Mouse (Mus musculus) intestine, postnatal 0 days (tissue): ENCODE measurements at regions not wholly inside any gene's neighbourhood (a gene's known extent, or its start where the extent isn't known, plus 50 kb on each side); places are given as distances from the start of the nearest gene placed in this dataset.

Experiments
- ATAC-seq: fragments of 200-750 bp; cut with Nextera tagmentation; 2 replicates; pipeline ENCODE4 v1.8.0; 2017; ENCODE audit warnings: mild to moderate bottlenecking, moderate TSS enrichment, moderate library complexity
- H3K27ac ChIP-seq: fragments of 300-500 bp; sonication (generic); 2 replicates; pipeline ENCODE4 v1.5.1; 2014; ENCODE audit warnings: mild to moderate bottlenecking, low read depth, low read length, moderate library complexity
- H3K27me3 ChIP-seq: fragments of 300-500 bp; sonication (generic); replicated peaks from 2 replicates; pipeline ENCODE4 v1.6.1; 2014; ENCODE audit warnings: low read length, mixed read lengths; ENCODE audit not compliant: control insufficient read depth, insufficient read depth
- H3K36me3 ChIP-seq: fragments of 300-500 bp; sonication (generic); 2 replicates; pipeline ENCODE4 v1.6.1; 2014; ENCODE audit warnings: mild to moderate bottlenecking, moderate library complexity; ENCODE audit not compliant: control insufficient read depth, insufficient read depth
- H3K4me1 ChIP-seq: fragments of 300-500 bp; sonication (generic); replicated peaks from 2 replicates; pipeline ENCODE4 v1.6.1; 2014; ENCODE audit warnings: antibody characterized with exemption, low read length, mixed read lengths; ENCODE audit not compliant: control insufficient read depth, insufficient read depth
- H3K4me2 ChIP-seq: fragments of 300-500 bp; sonication (generic); replicated peaks from 2 replicates; pipeline ENCODE4 v1.6.1; 2014; ENCODE audit warnings: low read depth, mild to moderate bottlenecking, moderate library complexity
- H3K4me3 ChIP-seq: fragments of 300-500 bp; sonication (generic); 2 replicates; pipeline ENCODE4 v1.5.1; 2014; ENCODE audit warnings: low read depth, low read length
- H3K9ac ChIP-seq: fragments of 300-500 bp; sonication (generic); 2 replicates; pipeline ENCODE4 v1.6.1; 2014; ENCODE audit warnings: mild to moderate bottlenecking, low read depth, low read length
- H3K9me3 ChIP-seq: fragments of 300-500 bp; sonication (generic); 2 replicates; pipeline ENCODE4 v1.6.1; 2016; ENCODE audit warnings: mixed run types; ENCODE audit not compliant: control insufficient read depth
- CTCF ChIP-seq: sonication (generic); IDR thresholded peaks from 2 replicates; pipeline ENCODE4 v1.5.1; 2016; ENCODE audit warnings: low read depth, mild to moderate bottlenecking, control low read depth, antibody characterized with exemption, moderate library complexity
- WGBS: fragments of 180-500 bp; shearing (Covaris S2); extraction: QIAGEN DNeasy Blood & Tissue Kit; methylation state at CpG from one replicate; pipeline ENCODE4 v1.1.7; 2014; 5-methylcytosine and 5-hydroxymethylcytosine counted together

DNA sequence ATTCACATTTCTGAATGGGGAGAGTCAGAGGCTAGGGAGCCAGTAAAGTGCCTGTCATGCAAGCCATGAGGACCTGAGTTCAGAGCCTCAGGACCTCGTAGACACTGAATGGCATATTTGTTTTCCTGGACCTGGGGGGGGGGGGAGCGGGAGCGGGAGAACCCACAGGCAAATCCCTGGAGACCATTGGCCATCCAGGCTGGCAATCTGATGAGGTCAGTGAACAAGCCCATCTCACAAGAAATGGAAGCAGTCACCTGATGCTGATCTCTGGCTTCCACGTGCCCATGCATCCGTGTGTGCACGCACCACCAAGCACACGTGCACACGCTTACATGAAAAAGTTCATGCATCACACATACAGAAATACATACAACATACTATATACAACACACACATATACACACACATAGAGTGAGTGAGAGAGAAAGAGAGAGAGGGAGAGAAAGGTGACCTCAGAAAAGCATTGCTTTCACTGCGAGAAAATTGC, 196.2 kb downstream of the Dusp6 start:
- Histone ChIP-seq H3K36me3 (no peaks in the 10 kb centered on the region), H3K4me2 (no peak overlapping the region), H3K9me3 (no peaks in the 10 kb centered on the region), H3K4me3 (no peak overlapping the region), H3K27me3 (no peaks in the 10 kb centered on the region), H3K9ac (no peak overlapping the region), H3K4me1 (peaks cover 7% of the 10 kb centered on the region; the same call in 1 of the 2 replicates), H3K27ac (no peak overlapping the region)
- no peak for ATAC-seq
- TF ChIP-seq CTCF: no peak
- WGBS: 83% methylated on average over 9 of the region's 9 CpGs

DNA sequence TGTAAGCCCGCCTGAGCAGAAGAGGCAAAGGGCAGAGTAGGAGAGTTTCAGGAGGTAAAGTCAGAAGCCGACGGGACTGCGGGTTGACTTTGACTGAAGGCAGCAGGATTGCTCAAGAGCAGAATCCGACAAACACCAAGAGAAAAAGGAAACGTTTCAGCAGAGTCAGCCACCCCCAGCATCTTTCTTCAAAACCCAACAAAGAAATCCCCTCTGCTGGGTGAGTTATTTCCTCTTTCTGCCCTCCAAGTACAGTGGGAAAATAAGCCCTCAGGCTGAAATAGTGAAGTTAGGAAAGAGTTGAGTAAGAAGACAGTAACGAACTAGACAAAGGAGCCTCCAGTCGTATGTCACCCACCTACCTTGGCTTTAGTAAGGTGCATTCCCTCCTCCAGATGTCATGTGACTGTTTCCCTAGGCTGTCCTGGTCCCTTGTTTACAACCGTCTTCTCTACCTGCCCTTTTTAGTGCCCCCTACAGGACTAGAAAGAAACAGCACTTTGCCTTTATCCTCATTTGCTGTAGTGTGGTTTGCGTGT, 196.9 kb downstream of the Dusp6 start:
- Histone ChIP-seq H3K27me3 (no peaks in the 10 kb centered on the region), H3K9ac (no peak overlapping the region), H3K9me3 (no peaks in the 10 kb centered on the region), H3K27ac (no peak overlapping the region), H3K4me3 (no peak overlapping the region), H3K4me2 (peak overlapping the region; percentile 35), H3K4me1 (peaks cover 7% of the 10 kb centered on the region; the same call in 1 of the 2 replicates), H3K36me3 (no peaks in the 10 kb centered on the region)
- WGBS: 37% methylated on average over 10 of the region's 10 CpGs
- peak; percentile 64 for ATAC-seq
- peak; percentile 82 for TF ChIP-seq CTCF

DNA sequence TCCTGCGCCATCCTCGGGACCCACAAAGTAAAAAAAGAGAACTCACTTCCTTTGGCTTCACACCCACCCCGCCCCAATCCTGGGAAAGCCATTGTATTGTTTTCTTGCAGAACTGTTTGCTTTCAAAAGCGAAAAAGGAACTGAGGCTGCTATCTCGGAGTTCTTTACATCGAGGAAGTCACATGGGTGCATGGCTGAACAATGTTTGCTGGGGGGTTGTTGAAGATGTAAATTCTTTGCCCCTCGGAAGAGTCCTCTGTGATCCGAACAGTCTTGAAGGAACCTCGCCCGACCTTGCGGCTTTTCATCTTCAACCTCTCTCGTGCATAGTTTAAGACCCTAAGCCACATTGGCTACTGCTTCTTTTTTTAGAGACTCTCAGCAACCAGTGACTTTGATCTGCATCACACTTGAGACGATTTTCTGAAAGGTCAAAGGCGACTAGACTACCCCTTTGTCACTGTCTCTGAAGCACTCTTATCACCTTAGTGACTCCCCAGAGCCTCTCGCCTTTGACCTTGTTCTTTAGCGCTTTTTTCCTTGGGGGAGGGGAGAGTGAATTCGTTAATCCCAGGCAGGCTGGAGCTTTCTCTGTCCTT, 197.9 kb downstream of the Dusp6 start:
- Histone ChIP-seq H3K4me1 (peaks cover 7% of the 10 kb centered on the region; the same call in 1 of the 2 replicates), H3K4me3 (peak overlapping the region; percentile 42), H3K27ac (no peak overlapping the region), H3K36me3 (no peaks in the 10 kb centered on the region), H3K9me3 (no peaks in the 10 kb centered on the region), H3K9ac (peak overlapping the region; percentile 34; the same call in 1 of the 2 replicates), H3K27me3 (no peaks in the 10 kb centered on the region), H3K4me2 (peak overlapping the region; percentile 77)
- WGBS: 10% methylated on average over 17 of the region's 17 CpGs
- TF ChIP-seq CTCF: no peak
- ATAC-seq: 0 out of 2 replicates have a peak, but pooled peaks have one; percentile 25

DNA sequence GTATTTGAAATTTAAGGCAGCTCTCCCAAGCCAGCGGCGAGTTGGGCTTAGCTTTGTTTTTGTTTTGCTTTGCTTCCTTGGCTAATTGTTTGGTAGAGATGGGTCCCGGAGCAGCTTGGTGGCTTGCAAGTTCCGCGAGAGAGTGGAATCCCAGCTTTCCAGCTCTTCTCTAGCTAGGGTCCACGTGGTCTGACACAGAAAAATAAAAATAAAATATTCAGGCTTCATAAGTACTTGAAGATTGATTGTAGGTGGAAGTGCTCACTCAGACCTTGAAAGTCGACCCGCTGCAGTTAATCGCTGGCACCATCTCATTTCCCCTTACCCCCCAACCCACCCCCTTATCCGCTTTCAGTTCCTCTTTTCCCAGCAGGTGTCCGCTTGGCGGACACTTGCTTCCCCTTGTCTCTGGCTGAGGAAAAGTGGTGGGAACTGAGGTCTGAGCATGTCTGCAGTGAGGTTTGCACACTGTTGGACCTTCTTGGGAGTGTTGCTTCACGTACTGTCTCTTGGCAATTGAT, 198.5 kb downstream of the Dusp6 start:
- H3K27me3 ChIP-seq: no peaks in the 10 kb centered on the region
- H3K9ac ChIP-seq: peak overlapping the region; percentile 34; the same call in 1 of the 2 replicates
- no peak for TF ChIP-seq CTCF
- H3K4me3 ChIP-seq: peak overlapping the region; percentile 42
- no peak overlapping the region for H3K27ac ChIP-seq
- H3K4me1 ChIP-seq: peaks cover 7% of the 10 kb centered on the region; the same call in 1 of the 2 replicates
- 7% methylated on average over 13 of the region's 13 CpGs for whole genome bisulfite sequencing
- H3K9me3 ChIP-seq: no peaks in the 10 kb centered on the region
- H3K4me2 ChIP-seq: peak overlapping the region; percentile 77
- ATAC-seq: no peak
- no peaks in the 10 kb centered on the region for H3K36me3 ChIP-seq

DNA sequence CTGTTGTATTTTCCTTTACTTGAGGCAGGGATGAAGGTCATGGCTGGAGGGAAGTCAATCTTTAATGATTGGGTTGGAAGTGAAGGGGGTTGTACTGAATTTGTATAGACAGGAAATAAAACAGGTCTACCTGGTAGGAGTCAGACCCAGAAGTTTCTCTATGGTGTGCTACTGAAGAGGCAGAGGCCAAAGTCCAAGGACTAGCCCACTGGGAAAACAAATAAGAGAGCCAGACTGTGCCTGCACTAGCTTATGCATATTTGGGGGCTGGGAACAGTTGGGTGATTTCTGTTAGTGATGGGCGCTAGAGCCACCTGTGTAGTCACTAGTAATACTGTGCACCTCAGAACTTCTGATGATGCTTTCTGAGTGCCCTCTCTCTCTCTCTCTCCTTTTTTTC, 203.7 kb downstream of the Dusp6 start:
- H3K4me2 ChIP-seq: no peak overlapping the region
- H3K36me3 ChIP-seq: no peaks in the 10 kb centered on the region
- ATAC-seq: no peak
- WGBS: 86% methylated on average over 1 of the region's 1 CpGs
- H3K27ac ChIP-seq: no peak overlapping the region
- H3K9ac ChIP-seq: no peak overlapping the region
- no peaks in the 10 kb centered on the region for H3K4me1 ChIP-seq
- no peaks in the 10 kb centered on the region for H3K9me3 ChIP-seq
- no peaks in the 10 kb centered on the region for H3K27me3 ChIP-seq
- TF ChIP-seq CTCF: no peak
- H3K4me3 ChIP-seq: no peak overlapping the region

DNA sequence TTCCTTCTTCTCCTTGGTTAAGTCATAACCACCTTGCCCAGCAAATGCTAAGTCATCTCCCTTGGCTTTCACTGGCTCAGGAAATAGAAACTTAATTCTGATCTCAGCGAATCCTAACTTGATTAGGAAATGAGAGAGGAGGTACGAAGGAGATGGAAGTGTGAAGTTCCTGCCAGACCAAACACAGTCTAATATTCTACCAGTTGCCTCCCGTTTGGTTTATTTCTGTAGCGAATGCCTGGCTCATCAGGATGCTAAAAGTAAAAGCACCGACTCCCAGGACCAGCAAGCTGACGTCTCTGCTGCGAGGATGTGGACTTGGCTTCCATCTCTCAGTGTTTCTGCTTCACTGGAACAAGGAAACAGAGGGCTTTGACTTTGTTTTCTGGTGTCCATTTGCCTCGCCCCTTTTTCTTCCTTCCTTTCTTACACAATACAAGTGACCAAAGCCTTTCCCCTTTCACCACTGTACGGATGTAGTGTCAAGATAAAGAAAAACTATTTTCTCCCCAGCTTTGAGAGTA, 204.3 kb downstream of the Dusp6 start:
- Histone ChIP-seq H3K4me1 (no peaks in the 10 kb centered on the region), H3K36me3 (no peaks in the 10 kb centered on the region), H3K4me3 (no peak overlapping the region), H3K9ac (no peak overlapping the region), H3K27me3 (no peaks in the 10 kb centered on the region), H3K4me2 (no peak overlapping the region), H3K27ac (no peak overlapping the region), H3K9me3 (no peaks in the 10 kb centered on the region)
- TF ChIP-seq CTCF: no peak
- WGBS: 71% methylated on average over 9 of the region's 9 CpGs
- no peak for ATAC-seq
